Mouse (Mus musculus) midbrain, postnatal 0 days (tissue): ENCODE measurements around the gene Sct. TPM values are rescaled to one million over a fixed set of nuclear protein-coding genes. Genes with fewer than 3 reads are reported as not detected.
A peak's percentile ranks its signal among the peaks of the same experiment; 100 is the strongest.

Experiments
- ATAC-seq: fragments of 200-750 bp; cut with Nextera tagmentation; 2 replicates; pipeline ENCODE4 v1.8.0; 2017; ENCODE audit warnings: moderate number of reproducible peaks, mild to moderate bottlenecking, moderate TSS enrichment, moderate library complexity; ENCODE audit not compliant: low FRiP score
- DNase-seq: peaks from one replicate; pipeline ENCODE4 v3.0.0-alpha.2; 2015; ENCODE audit warnings: low spot score
- H3K27ac ChIP-seq: fragments of 300-500 bp; sonication (generic); 2 replicates; pipeline ENCODE4 v1.5.1; 2014; ENCODE audit warnings: low read depth, mild to moderate bottlenecking, low read length, mixed read lengths
- H3K27me3 ChIP-seq: fragments of 300-500 bp; sonication (generic); 2 replicates; pipeline ENCODE4 v1.6.1; 2014; ENCODE audit warnings: low read length, control low read depth, mixed read lengths; ENCODE audit not compliant: insufficient read depth
- H3K36me3 ChIP-seq: fragments of 300-500 bp; sonication (generic); 2 replicates; pipeline ENCODE4 v1.6.1; 2014; ENCODE audit warnings: low read length, control low read depth, mixed read lengths; ENCODE audit not compliant: insufficient read depth
- H3K4me1 ChIP-seq: fragments of 300-500 bp; sonication (generic); 2 replicates; pipeline ENCODE4 v1.6.1; 2014; ENCODE audit warnings: mild to moderate bottlenecking, control low read depth, antibody characterized with exemption, low read length, mixed read lengths; ENCODE audit not compliant: insufficient read depth
- H3K4me2 ChIP-seq: fragments of 300-500 bp; sonication (generic); 2 replicates; pipeline ENCODE4 v1.6.1; 2014; ENCODE audit warnings: low read depth, mild to moderate bottlenecking, low read length, mixed read lengths; ENCODE audit not compliant: poor library complexity, severe bottlenecking
- H3K4me3 ChIP-seq: fragments of 300-500 bp; sonication (generic); 2 replicates; pipeline ENCODE4 v1.5.1; 2014; ENCODE audit warnings: low read depth, mild to moderate bottlenecking, low read length, moderate library complexity
- H3K9ac ChIP-seq: fragments of 300-500 bp; sonication (generic); replicated peaks from 2 replicates; pipeline ENCODE4 v1.6.1; 2014; ENCODE audit warnings: mild to moderate bottlenecking, low read length, moderate library complexity, mixed read lengths; ENCODE audit not compliant: poor library complexity, severe bottlenecking
- H3K9me3 ChIP-seq: fragments of 300-500 bp; sonication (generic); 2 replicates; pipeline ENCODE4 v1.6.1; 2016; ENCODE audit warnings: low read length, control low read depth
- CTCF ChIP-seq: IDR thresholded peaks from 2 replicates; pipeline ENCODE4 v1.5.1; 2016; ENCODE audit warnings: antibody characterized with exemption, mild to moderate bottlenecking
- WGBS: fragments of 180-500 bp; shearing (Covaris S2); extraction: QIAGEN DNeasy Blood & Tissue Kit; methylation state at CpG from one replicate; pipeline ENCODE4 v1.1.7; 2014; 5-methylcytosine and 5-hydroxymethylcytosine counted together
- polyA plus RNA-seq: library from polyadenylated mRNA; unstranded; fragments of >200 nt; fragmentation: Nextera tagmentation; extraction: Ambion mirVana; gene quantifications from 2 replicates; pipeline ENCODE4 v1.2.1, GENCODE M21; 2015
- total RNA-seq: library from RNA; depleted of rRNA; stranded (reverse); fragments of >200 nt; gene quantifications from 2 replicates; pipeline ENCODE4 v1.2.3, GENCODE M21; 2014

The Sct gene
- total and polyA plus RNA-seq, 2 experiments from 2014 or later = 1.5 to 3.3 TPM

DNA sequence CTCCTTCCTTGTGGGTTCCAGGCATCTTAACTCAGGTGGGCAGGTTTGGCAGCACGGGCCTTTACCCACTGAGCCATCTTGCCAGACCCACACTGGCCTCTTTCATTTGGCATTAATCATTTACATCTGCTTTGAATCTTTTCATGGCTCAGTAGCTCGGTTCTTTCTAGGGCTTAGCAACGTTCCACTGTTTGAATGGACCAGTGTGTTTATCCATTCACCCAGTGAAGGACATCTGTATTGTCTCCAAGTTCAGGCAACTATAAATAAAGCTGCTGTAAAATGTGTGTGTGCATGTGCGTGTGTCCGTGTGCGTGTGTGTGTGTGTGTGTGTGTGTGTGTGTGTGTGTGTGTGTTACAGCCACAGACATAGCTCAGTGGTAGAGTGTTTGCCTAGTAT lies 2.5 kb upstream of the Sct start:
- H3K9me3 ChIP-seq = no peaks in the 10 kb centered on the region
- no peaks in the 10 kb centered on the region for H3K4me1 ChIP-seq
- DNase-seq (no peak), ATAC-seq (no peak)
- 48% methylated on average over 6 of the region's 6 CpGs for WGBS
- H3K4me2 ChIP-seq = no peak overlapping the region
- H3K9ac ChIP-seq = no peak overlapping the region
- H3K27ac ChIP-seq = no peak overlapping the region
- H3K4me3 ChIP-seq = no peak overlapping the region
- H3K36me3 ChIP-seq = no peaks in the 10 kb centered on the region
- no peak for TF ChIP-seq CTCF
- H3K27me3 ChIP-seq = 0 out of 2 replicates have a peak, but pooled peaks cover 2% of the 10 kb centered on the region

DNA sequence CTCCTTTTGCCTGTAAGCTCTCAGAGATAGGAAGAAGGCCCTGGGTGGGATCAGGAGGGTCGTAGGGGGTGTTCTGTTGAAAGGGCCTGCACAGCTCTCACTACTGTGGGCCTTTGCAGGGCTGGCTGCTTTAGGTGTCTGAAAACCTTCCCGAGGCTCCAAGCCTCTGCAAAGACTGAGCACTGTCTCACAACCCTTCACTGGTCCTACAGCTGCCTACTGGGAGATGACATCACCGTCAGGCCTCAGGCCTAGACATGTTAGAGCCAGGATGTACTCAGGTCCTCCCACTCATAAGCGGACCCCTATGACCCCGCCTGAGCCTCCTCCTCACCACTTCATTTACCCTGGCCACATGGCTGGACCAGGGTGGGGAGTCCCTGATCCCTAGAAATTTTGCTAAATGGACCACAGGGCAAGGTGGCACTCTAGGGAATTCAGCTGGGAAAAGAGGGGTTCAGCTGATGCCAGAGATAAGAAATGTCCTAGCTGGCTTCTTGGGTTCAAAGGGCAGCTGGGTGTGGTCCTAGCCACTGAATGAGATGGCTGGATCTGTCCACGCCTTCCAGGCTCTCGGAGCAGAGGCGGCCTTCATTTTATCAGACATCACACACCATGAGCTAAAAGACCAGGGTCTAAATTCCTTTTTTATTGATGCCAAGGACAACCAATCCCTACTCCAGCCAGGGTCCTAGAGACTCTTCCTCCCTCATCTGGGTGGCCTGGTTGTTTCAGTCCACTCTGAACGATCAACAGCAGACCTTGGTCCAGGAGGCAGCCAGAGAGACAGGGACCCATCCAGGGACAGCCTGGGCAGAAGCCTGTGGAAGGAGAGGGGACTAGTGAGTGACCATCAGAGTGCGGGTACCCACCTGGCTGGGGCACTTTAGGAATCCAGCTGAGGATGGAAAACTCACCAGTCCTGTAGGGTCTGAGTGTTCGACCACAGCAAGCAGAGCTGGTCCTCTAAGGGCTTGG lies 943 bp downstream of the Sct start:
- H3K36me3 ChIP-seq = no peaks in the 10 kb centered on the region
- H3K4me2 ChIP-seq = peak overlapping the region; percentile 67; the same call in 1 of the 2 replicates
- H3K4me1 ChIP-seq = no peaks in the 10 kb centered on the region
- no peak overlapping the region for H3K9ac ChIP-seq
- 0 out of 2 replicates have a peak, but pooled peaks cover 2% of the 10 kb centered on the region for H3K27me3 ChIP-seq
- no peak for ATAC-seq
- no peak overlapping the region for H3K27ac ChIP-seq
- no peak for TF ChIP-seq CTCF
- H3K9me3 ChIP-seq = no peaks in the 10 kb centered on the region
- 90% methylated on average over 11 of the region's 11 CpGs for WGBS
- peak overlapping the region; percentile 41; the same call in 1 of the 2 replicates for H3K4me3 ChIP-seq
- no peak for DNase-seq

DNA sequence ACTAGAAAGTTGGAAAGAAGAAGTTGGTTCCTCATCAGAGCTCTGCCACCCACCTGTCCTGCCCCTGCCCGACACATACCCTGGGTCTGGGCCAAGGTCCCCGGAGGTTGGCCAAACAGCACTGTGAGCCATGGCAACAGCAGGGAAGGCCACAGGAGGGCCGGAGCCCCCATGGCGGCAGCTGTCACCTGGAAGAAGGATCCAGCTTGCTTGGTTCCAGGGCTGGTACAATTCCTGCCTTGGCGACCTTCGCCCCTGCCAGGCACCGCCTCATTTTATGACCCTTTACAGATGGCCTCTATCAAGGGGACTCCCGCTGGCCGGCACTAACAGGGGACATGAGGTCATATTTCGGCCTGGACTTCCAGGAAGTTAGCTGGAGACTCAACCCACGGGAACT lies 2.4 kb downstream of the Sct start, which contains the start of gene Cdhr5:
Cdhr5 (minus strand) TSS at position 241 of the 400 bp plus-strand sequence.
- DNase-seq = no peak
- 83% methylated on average over 11 of the region's 11 CpGs for WGBS
- H3K9me3 ChIP-seq = no peaks in the 10 kb centered on the region

DNA sequence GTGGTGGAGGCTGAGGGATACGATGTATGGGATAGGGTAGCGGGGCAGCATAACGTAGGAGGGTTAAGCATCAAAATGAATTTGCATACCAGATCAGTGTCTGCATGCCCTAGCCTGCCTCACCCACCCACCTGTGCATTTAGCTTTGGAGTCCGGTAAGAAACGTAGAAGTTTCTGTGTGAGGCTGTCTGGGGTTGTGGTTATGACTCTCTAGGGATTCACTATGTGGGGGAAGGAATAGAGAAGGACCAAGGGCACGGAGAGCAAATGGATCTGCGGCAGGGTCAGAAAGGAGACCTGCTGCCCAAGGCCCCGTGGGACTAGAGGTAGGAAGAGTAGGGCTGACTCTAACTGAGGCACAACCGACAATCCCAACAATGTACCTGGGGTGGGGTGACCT lies 3.6 kb downstream of the Sct start:
- Histone ChIP-seq H3K9ac (no peak overlapping the region), H3K27me3 (0 out of 2 replicates have a peak, but pooled peaks cover 2% of the 10 kb centered on the region), H3K4me3 (no peak overlapping the region), H3K4me1 (no peaks in the 10 kb centered on the region), H3K36me3 (no peaks in the 10 kb centered on the region), H3K9me3 (no peaks in the 10 kb centered on the region), H3K27ac (no peak overlapping the region), H3K4me2 (no peak overlapping the region)
- TF ChIP-seq CTCF = no peak
- DNase-seq = no peak
- ATAC-seq = no peak
- 88% methylated on average over 9 of the region's 9 CpGs for WGBS

More for the DNA sequence above, 2.4 kb downstream of the Sct start, which contains the start of gene Cdhr5:
- no peak within 1 kb of the TSS for H3K4me3 ChIP-seq
- H3K4me2 ChIP-seq = no peak within 1 kb of the TSS
- ATAC-seq = no peak
- no peaks in the 10 kb centered on the region for H3K4me1 ChIP-seq
- no peak within 1 kb of the TSS for H3K27ac ChIP-seq
- H3K27me3 ChIP-seq = 0 out of 2 replicates have a peak, but pooled peaks cover 2% of the 10 kb centered on the region
- H3K9ac ChIP-seq = no peak within 1 kb of the TSS
- no peak for TF ChIP-seq CTCF
- no peaks in the 10 kb centered on the region for H3K36me3 ChIP-seq

DNA sequence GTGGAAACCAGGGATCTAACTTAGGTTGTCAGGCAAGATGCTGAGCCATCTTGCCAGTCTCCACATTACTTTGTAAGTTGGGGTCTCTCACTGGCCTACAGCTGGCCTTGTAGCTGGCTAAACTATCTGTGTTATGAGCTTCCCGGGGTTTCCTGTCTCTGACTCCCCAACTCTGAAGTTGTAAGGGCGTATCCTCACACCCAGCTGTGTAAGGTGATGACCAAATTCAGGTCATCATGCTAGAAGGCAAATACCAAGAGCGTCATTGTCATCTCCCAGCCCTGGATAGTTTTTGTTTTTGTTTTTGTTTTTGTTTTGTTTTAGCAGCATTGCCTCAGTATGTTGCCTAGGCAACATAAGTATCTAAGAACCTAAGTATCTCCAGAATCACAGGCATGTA lies 8.3 kb downstream of the Sct start:
- Histone ChIP-seq H3K4me3 (no peak overlapping the region), H3K36me3 (no peaks in the 10 kb centered on the region), H3K9me3 (no peaks in the 10 kb centered on the region), H3K4me2 (no peak overlapping the region), H3K27ac (no peak overlapping the region), H3K4me1 (no peaks in the 10 kb centered on the region), H3K9ac (no peak overlapping the region), H3K27me3 (no peaks in the 10 kb centered on the region)
- DNase-seq (no peak), ATAC-seq (no peak)
- WGBS = 82% methylated on average over 3 of the region's 3 CpGs
- no peak for TF ChIP-seq CTCF

DNA sequence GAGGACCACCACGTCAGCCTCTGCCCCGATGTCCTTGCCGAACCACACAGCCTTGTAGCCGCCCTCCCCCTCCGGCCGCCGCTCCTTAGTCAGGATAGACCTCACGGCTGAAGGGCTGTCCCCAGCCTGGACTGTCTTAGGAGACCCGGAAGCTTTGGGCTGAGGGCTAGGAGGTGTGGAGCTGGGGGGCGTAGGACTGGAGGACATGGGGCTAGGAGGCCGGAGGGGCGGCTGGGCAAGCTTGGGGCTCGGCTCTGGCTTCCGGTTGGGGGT lies 9.7 kb downstream of the Sct start:
- no peak overlapping the region for H3K27ac ChIP-seq
- no peaks in the 10 kb centered on the region for H3K4me1 ChIP-seq
- no peaks in the 10 kb centered on the region; the same call in 1 of the 2 replicates for H3K36me3 ChIP-seq
- ATAC-seq (no peak), DNase-seq (no peak)
- no peak overlapping the region for H3K4me3 ChIP-seq
- H3K9me3 ChIP-seq = no peaks in the 10 kb centered on the region
- no peak overlapping the region for H3K4me2 ChIP-seq
- 83% methylated on average over 14 of the region's 14 CpGs for WGBS
- TF ChIP-seq CTCF = no peak
- no peaks in the 10 kb centered on the region for H3K27me3 ChIP-seq
- no peak overlapping the region for H3K9ac ChIP-seq
